Mouse (Mus musculus) thymus, adult 2 months (tissue): ENCODE results near the gene Dnal1.

Source experiments
- CTCF ChIP-seq: fragments of 200-500 bp; IDR thresholded peaks from 2 replicates; pipeline ENCODE4 v1.5.1; 2012; ENCODE audit warnings: mild to moderate bottlenecking, control low read depth, low read length, moderate library complexity, borderline replicate concordance; ENCODE audit not compliant: control insufficient read depth, poor library complexity, insufficient read depth; ENCODE audit errors: extremely low read depth
- POLR2A ChIP-seq: fragments of 200-500 bp; IDR thresholded peaks from 2 replicates; pipeline ENCODE4 v1.6.1; 2012; ENCODE audit warnings: mild to moderate bottlenecking, low read length, control low read depth, moderate library complexity; ENCODE audit not compliant: control insufficient read depth, poor library complexity, insufficient read depth; ENCODE audit errors: extremely low read depth

GRCm38 (mm10) chr12:84180701-84181435 is 66.7 kb downstream of the Dnal1 start:
- no peak for TF ChIP-seq POLR2A
- no peak for TF ChIP-seq CTCF
